Mouse (Mus musculus) ES-E14 (cell line): ENCODE data around the gene Prdm8.

Experiments used
- HCFC1 ChIP-seq: IDR thresholded peaks from 2 replicates; pipeline ENCODE4 v1.6.1; 2012; ENCODE audit warnings: low read length, inconsistent platforms, borderline replicate concordance; ENCODE audit not compliant: insufficient read depth
- ZC3H11A ChIP-seq: IDR thresholded peaks from 2 replicates; pipeline ENCODE4 v1.6.1; 2012; ENCODE audit warnings: low read depth, mild to moderate bottlenecking, inconsistent platforms, low read length, borderline replicate concordance

DNA sequence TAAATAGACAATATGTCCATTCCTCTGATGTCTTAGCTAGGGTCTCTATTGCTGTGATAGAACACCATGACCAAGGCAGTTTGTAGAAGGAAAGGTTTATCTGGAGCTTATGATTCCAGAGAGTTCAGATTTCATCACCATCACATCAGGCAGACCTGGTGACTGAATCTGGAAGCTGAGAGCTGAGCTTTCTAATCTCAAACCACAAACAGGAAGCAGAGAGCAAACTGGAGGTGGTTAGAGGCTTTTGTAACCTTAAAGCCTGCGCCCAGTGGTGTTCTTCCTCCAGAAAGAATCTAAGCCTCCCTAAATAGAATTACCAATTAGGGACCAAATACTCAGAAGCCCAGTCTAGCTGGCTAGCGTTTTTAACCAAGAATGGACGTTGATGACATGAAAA lies 20.1 kb upstream of the Prdm8 start:
- TF ChIP-seq HCFC1 (no peak), ZC3H11A (no peak)
